Mouse (Mus musculus) heart, embryonic 12.5 days (tissue): ENCODE measurements around the gene Pdcd6ip. TPM values are rescaled to one million over a fixed set of nuclear protein-coding genes. Genes with fewer than 3 reads are reported as not detected.

Experiments used
- ATAC-seq: fragments of 200-750 bp; cut with Nextera tagmentation; 2 replicates; pipeline ENCODE4 v1.8.0; 2017; ENCODE audit warnings: moderate TSS enrichment, moderate library complexity; ENCODE audit not compliant: insufficient number of reproducible peaks, low FRiP score
- H3K27ac ChIP-seq: fragments of 300-500 bp; sonication (generic); 2 replicates; pipeline ENCODE4 v1.5.1; 2016; ENCODE audit warnings: mild to moderate bottlenecking, moderate library complexity; ENCODE audit not compliant: poor library complexity, severe bottlenecking
- H3K27me3 ChIP-seq: fragments of 300-500 bp; sonication (generic); replicated peaks from 2 replicates; pipeline ENCODE4 v1.6.1; 2016; ENCODE audit warnings: mild to moderate bottlenecking, moderate library complexity
- H3K36me3 ChIP-seq: fragments of 300-500 bp; sonication (generic); 2 replicates; pipeline ENCODE4 v1.6.1; 2016; ENCODE audit warnings: mild to moderate bottlenecking, moderate library complexity
- H3K4me1 ChIP-seq: fragments of 300-500 bp; sonication (generic); replicated peaks from 2 replicates; pipeline ENCODE4 v1.6.1; 2016; ENCODE audit warnings: mild to moderate bottlenecking
- H3K4me2 ChIP-seq: fragments of 300-500 bp; sonication (generic); 2 replicates; pipeline ENCODE4 v1.6.1; 2016; ENCODE audit warnings: mild to moderate bottlenecking, moderate library complexity
- H3K4me3 ChIP-seq: fragments of 300-500 bp; sonication (generic); 2 replicates; pipeline ENCODE4 v1.5.1; 2016; ENCODE audit warnings: mild to moderate bottlenecking
- H3K9ac ChIP-seq: fragments of 300-500 bp; sonication (generic); 2 replicates; pipeline ENCODE4 v1.6.1; 2016; ENCODE audit warnings: mild to moderate bottlenecking, moderate library complexity
- H3K9me3 ChIP-seq: fragments of 300-500 bp; sonication (generic); replicated peaks from 2 replicates; pipeline ENCODE4 v1.6.1; 2016; ENCODE audit warnings: mild to moderate bottlenecking, moderate library complexity
- WGBS: fragments of 180-500 bp; shearing (Covaris S2); methylation state at CpG from one replicate; pipeline ENCODE4 v1.1.7; 2016; 5-methylcytosine and 5-hydroxymethylcytosine counted together
- polyA plus RNA-seq: library from polyadenylated mRNA; unstranded; fragments of >200 nt; fragmentation: Nextera tagmentation; extraction: Ambion mirVana; gene quantifications from 2 replicates; pipeline ENCODE4 v1.2.1, GENCODE M21; 2016

Pdcd6ip gene
- polyA plus RNA-seq, 1 experiment from 2014 or later, result 80.8 TPM

DNA sequence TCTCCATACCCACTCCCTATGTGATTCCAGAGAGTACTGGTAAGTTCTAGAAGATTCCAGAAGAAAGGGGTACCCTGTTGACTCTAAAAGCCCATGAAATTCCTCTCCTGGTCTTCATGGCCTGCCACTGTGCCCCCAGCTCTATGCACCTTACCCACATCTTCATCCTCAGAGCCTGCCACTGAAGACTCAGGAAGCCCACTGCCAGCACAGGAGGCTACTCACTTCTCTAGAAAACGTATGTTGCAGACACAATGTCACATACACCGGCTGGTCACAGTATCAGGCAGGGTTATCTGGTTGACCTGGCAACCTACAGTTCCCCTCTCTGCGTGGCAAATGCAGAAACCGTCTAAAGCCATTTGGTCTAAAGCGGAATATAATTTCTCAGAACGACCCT, 91.0 kb downstream of the Pdcd6ip start:
- H3K9ac ChIP-seq, result no peak overlapping the region
- H3K36me3 ChIP-seq, result no peaks in the 10 kb centered on the region
- 62% methylated on average over 6 of the region's 6 CpGs for WGBS
- no peaks in the 10 kb centered on the region for H3K27me3 ChIP-seq
- 0 out of 2 replicates have a peak, but pooled peaks cover 2% of the 10 kb centered on the region for H3K9me3 ChIP-seq
- no peak overlapping the region for H3K4me3 ChIP-seq
- ATAC-seq, result no peak
- H3K27ac ChIP-seq, result no peak overlapping the region
- H3K4me1 ChIP-seq, result no peaks in the 10 kb centered on the region
- no peak overlapping the region for H3K4me2 ChIP-seq

DNA sequence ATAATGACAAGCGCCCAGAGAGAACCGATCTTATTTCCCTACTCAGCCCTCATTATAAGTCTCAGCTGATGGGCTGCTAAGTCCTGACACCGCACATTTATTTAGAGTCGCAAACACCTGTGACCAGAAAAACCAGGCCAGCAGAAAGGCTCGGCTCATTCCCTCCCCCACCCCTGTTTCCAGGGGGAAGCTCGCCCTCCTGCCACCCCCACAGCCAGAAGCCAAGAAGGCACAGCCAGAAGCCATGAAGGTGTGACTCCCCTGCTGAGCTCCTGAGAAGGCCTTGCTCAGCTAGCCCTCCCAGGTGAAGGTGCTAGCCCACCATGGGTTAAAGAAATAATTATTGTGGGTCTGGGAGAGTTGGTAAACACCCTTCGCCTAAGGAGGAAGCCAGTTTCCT, 97.3 kb downstream of the Pdcd6ip start:
- no peak for ATAC-seq
- Histone ChIP-seq H3K36me3 (no peaks in the 10 kb centered on the region), H3K4me3 (no peak overlapping the region), H3K27me3 (no peaks in the 10 kb centered on the region), H3K9me3 (0 out of 2 replicates have a peak, but pooled peaks cover 2% of the 10 kb centered on the region), H3K4me2 (no peak overlapping the region), H3K4me1 (no peaks in the 10 kb centered on the region), H3K9ac (no peak overlapping the region), H3K27ac (no peak overlapping the region)
- 31% methylated on average over 7 of the region's 7 CpGs for WGBS

DNA sequence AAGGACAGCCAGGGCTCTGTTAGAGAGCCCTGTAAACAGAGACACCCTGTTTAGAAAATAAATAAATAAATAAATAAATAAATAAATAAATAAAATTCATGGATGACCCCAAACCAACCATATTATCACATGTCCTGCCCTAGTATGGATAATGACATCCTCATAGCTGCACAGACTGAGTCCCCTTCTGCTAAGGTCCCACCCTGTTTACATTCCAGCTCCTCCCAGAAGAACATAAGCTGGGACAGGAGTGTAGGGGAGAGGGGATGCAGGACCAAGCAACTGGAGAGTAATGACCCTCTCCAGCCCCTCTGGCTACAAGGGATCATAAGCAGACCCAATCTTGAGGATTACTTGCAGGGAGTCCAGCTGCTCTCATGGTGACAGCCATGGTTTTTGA, 105.9 kb downstream of the Pdcd6ip start:
- Histone ChIP-seq H3K27ac (no peak overlapping the region), H3K9ac (no peak overlapping the region), H3K4me2 (no peak overlapping the region), H3K9me3 (no peaks in the 10 kb centered on the region), H3K4me1 (peaks cover 6% of the 10 kb centered on the region; the same call in 1 of the 2 replicates), H3K27me3 (no peaks in the 10 kb centered on the region), H3K4me3 (no peak overlapping the region), H3K36me3 (no peaks in the 10 kb centered on the region)
- ATAC-seq, result peak; percentile 11; the same call in 1 of the 2 replicates

Other genes with a start within 250 kb of the Pdcd6ip start
- gene Clasp2, start 33.2 kb upstream of the Pdcd6ip start, polyA plus RNA-seq, result 34.2 and 38.1 TPM in 2 replicates
- 33.6 and 34.3 TPM in 2 replicates for gene Ubp1, start 222.7 kb upstream of the Pdcd6ip start, polyA plus RNA-seq